Mouse (Mus musculus) stomach, postnatal 0 days (tissue): ENCODE measurements around the gene Rbms3.

Experiments
- CTCF ChIP-seq: IDR thresholded peaks from 2 replicates; pipeline ENCODE4 v1.5.1; 2016; ENCODE audit warnings: antibody characterized with exemption, low read depth, mild to moderate bottlenecking, moderate library complexity
- EP300 ChIP-seq: optimal IDR thresholded peaks from 2 replicates; pipeline ENCODE3; 2016; ENCODE audit warnings: antibody characterized with exemption

DNA sequence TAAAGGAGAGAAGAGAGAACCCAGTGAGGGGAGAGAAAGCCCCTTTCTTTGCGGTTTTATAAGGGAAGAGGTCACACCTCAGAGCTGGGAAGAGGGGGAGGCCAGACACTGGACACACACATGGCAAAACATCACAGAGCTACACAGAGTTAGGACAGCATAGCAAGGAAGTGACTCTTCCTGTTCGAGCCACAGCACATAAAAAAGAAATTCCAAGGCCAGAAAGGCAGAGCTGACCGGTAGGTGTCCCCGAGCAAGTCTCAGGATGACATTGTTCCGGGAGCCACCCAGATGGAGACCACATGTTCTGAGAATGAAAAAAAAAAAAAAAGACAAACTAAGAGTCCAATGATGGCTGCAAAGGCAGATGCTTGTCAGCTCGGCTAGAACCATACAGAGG, 424.3 kb downstream of the Rbms3 start:
- no peak for TF ChIP-seq CTCF
- TF ChIP-seq EP300: no peak
